Mouse (Mus musculus): Measurements from ENCODE around the gene Srrm3.

Gene Srrm3

GRCm38 (mm10) chr5:135873753-135874152, 67.1 kb downstream of the Srrm3 start:
- no peak for DNase-seq

DNA sequence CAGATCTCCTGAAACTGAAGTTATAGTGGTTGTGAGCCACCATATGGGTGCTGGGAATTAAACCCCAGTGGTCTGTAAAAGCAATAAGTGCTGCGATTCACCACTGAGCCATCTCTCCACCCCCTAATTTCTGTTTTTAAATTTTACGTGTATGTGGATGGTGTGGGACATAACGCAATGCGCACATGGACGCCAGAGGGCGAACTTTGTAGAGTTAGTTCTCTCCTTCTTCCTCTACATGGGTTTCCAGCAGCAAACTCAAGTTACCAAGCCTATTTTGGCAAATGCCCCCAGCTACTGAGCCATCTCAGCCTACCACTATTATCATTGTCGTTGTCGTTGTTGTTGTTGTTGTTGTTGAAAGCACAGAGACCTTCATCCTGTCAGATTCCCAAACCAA, 70.5 kb downstream of the Srrm3 start:
- DNase-seq: no peak

DNA sequence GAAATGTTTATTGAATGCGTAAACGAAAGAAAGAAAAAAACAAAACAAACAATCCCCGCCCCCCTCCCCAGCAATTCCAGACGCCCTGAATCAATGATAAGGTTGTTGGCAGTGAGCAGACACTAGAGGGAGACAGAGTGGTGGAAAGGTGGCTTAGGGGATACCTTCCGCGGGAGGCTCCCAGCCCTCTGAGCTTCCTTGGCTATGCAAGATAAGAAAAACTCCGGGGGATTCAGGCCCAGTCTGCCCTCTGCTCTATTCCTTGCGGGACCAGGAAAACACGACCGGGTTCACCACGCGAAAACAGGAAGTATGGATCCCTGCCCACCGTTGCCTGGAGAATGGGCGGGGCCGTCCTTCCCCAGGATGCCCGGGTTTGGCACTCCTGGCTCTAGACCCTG, 71.1 kb downstream of the Srrm3 start:
- peak; percentile 61 for DNase-seq

DNA sequence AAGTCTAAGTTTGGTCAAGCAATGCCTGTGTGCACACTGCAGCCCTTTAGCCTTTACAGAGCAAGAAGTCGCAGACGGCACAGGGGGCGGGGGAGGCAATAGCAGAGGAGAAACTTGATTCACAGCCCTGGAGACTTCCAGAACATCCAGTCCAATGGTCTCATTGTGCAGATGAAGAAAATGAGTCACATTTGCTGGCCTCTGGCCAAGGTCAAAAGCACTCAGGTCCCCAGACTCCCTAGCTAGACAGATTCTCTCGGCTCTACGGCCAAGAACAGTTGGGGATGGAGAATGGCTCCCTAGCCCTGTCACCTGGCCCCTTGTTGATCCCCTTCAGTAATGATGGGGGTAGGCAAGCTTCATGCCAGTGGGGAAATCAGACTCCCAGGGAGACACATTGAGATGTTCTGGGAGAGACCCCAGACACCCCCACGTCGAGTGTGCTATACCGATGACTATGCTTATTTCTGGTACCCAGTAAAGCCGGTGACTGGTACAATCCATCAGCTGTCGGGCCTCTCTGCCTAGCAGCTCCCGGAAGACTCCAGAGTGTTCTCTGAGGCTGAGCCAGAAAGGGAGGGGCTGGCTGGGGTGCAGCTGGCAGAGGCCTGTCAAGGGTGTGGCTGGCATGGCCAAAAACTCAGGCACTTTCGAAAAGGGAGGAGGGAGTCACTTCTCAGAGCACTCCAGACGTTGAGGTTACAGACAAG, 72.9 kb downstream of the Srrm3 start:
- no peak for DNase-seq

GRCm38 (mm10) chr5:135884641-135885040, 78.0 kb downstream of the Srrm3 start:
- no peak for DNase-seq

DNA sequence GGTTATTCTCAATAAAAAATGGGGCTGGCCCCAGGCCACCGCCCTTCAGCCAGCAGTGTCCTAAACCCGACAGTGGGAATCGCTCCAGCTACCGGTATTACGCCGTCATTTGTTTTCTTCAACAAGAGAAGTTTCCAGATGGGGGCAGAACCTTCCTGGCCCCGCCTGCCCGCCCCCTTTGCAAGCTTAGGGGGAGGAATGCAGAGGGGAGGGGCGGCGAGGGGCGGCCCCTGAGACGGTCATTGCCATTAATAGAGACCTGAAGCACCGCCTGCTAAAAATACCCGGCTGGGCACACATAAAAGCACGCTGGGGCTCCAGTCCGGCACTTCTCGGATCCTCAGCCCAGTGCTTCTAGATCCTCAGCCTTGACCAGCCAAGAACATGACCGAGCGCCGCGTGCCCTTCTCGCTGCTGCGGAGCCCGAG, 81.0 kb downstream of the Srrm3 start, which contains the start of gene Hspb1:
TSS of gene Hspb1 (plus strand) at position 245 of the 428 bp plus-strand sequence.
- DNase-seq: no peak

DNA sequence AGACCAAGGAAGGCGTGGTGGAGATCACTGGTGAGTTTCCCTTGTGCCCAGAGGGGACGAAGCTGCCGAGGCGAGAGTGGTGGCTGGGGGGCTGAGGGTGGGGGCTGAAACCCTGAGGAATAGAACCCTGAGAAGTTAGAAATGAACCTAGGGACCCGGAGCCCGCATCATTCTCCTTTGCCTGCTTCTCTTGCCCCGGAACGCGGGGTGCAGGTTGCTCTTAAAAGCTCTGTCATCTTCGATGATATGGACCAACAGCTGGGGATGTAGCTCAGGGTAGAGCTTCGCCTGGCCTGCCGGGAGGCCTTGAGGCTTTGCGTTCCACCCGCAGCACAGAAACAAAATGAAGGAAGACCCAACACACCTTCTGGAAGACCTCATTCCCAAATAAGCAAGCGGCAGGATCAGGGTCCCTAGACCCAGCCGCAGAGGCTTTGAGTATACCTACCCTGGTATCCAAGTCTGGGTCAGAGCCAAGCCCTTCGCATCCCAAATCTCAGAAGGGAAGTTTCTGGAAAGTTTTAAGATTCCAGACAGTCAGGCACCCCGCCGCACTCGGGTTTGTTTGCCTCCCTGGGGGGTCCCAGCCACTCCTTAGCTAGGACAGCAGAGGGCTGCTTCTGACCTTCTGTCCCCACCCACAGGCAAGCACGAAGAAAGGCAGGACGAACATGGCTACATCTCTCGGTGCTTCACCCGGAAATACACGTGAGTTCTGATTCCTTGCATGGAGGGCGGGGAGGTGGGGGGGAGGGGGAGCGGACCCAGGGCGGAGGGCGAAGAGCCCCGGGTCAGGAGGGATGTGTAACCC, 81.9 kb downstream of the Srrm3 start:
- no peak for DNase-seq

GRCm38 (mm10) chr5:135890323-135890722, 83.6 kb downstream of the Srrm3 start:
- no peak for DNase-seq

DNA sequence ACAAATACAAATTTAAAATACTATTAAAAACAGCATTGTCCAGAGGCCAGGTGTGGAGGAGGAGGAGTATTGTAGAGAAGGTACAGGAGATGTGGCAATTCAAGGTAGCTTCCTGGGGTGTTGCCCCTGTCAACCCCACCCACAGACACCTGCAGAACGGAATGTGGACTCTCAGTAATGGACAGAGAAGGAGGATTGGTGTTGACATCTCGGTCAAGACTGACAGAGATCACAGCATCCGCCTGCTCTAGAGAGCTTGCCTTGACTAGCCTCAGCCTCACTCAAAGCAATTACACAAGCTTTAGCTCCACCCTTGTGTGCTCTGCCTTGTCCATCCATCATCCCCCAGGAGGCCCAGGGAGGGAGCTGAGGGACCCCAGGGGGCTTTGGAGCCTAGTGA, 84.2 kb downstream of the Srrm3 start:
- DNase-seq: no peak

GRCm38 (mm10) chr5:135892589-135893351, 86.1 kb downstream of the Srrm3 start:
- DNase-seq: no peak

DNA sequence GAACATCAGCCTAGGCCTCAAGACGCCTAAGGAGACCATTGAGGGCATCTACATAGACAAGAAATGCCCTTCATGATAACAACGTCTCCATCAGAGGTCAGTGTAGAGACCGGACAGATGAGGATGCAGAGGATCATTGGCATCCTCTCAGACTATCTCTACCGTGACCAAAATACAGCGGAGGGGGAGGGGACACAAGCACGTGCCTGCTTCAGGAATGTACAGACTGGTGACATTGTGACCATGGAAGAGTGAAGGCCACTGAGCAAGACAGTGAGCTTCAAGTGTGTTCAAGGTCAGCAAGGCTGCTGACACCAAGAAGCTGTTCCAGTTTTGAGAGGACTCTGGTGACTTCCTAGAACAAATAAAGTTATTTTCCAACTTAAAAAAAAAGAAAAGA, 88.3 kb downstream of the Srrm3 start:
- DNase-seq: no peak

DNA sequence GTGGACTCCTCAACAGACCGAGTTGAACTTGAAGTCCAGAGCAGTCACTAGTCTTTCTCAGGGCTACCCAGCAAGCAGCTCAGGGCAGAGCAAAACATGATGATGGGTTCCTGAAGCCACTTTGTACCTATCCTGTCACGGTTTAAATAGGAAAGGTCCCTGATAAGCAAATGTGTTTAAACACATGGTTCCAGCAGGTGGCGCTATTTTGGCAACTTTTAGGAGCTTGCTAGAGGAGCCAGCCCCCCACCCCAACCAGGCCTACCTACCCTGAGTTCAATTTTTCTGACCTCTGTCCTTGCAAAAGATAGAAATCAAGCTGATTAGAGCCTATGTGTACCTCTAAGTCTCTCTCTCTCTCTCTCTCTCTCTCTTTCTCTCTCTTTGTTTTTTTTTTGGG, 91.3 kb downstream of the Srrm3 start:
- DNase-seq: no peak

GRCm38 (mm10) chr5:135898995-135899394, 92.3 kb downstream of the Srrm3 start:
- no peak for DNase-seq

GRCm38 (mm10) chr5:135899833-135900232, 93.1 kb downstream of the Srrm3 start:
- DNase-seq: no peak

DNA sequence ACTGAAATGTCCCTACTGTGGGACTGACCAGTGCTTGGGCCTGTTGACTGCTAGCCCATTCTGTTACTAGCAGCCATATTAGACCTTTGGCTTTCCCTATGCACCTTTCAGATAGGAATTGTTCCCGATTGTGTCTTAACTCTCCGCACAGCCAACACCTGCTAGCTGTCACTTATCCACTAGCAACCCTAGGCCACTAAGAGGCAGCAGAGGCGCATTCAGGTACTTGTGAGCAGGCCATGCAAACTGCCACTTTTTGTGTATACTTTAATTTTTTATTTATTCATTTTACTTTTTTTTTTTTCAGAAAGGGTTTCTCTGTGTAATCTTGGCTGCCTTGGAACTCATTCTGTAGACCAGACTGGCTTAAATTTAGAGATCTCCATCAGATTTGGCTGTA, 94.0 kb downstream of the Srrm3 start:
- DNase-seq: no peak

DNA sequence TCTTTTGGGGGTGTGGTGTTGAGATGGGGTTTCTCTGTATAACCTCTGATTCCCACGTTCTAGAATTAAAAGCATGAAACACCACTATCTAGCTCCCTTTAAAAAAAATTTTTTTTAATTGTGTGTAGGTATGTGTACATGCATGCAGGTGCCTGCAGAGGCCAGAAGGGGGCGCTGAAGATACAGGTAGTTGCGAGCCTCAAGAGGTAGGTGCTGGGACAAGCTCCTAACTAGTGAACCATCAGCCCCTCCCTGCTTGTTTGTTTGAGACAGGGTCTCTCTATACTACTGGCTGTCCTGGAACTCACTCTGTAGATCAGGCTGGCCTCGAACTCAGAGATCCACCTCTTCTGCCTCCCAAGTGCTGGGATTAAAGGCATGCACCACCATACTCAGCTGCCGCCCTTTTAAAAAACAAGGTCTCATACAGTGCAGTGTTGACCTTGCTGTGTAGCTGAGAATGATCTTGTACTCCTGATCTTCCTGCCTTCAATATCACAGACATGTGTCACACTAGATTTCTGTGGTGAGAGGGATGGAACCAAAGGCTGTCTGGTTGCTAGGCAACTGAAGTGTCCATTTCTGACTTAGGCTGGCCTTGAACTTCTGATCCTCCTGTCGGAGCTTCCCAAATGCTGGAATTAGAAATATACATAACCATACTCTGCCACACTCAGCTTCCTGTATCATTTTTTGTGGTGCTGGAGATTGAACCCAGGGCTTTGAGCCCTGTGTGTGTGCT, 94.8 kb downstream of the Srrm3 start:
- DNase-seq: no peak

GRCm38 (mm10) chr5:135903058-135903457, 96.4 kb downstream of the Srrm3 start:
- no peak for DNase-seq

DNA sequence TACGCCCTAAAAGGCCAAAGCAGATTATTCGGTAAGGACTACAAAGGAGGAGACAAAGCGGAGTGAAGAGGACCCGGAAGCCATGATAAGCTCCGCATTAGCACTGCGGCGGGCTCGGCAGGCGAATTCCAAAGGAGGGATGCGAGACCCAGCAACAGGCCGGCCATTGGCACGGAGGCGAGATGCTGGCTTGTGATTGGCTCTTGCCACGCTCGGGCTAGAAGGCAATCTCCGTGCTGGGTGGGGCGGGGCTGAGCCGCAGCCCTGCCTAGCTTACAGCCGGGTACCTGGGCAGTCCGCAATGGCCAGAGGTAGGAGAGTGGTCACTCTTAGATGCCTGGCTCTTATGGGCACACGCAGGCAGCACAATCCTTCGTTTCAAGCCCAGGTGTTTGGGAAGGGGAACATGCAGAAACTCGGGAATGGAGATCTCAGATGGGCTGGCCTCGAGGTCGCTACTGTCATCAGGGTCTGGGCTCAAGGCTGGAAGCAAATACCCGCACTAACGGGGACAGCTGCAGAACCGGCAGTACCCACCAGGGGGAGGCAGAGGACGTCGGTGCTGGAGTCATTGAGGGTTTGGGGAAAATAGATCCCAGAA, 97.0 kb downstream of the Srrm3 start:
- DNase-seq: peak; percentile 98

DNA sequence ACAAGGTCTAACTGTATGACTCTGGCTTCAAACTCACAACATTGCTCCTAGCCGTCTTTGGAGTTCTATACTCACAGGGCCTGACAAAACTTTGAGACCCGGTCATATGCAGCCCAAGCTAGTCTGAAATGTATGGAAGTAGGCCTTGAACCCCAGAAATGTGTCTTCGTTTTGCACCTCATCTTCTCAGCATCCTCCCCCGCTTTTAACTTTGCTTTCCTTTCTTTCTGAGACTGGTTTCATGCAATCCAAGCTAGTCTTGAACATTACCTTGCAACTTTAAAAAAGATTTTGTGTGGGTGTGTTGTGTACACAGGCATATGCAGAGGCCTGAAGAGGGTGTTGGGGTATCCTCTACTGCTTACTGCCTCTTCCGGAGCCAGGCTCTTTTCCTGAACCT, 97.6 kb downstream of the Srrm3 start:
- DNase-seq: no peak

DNA sequence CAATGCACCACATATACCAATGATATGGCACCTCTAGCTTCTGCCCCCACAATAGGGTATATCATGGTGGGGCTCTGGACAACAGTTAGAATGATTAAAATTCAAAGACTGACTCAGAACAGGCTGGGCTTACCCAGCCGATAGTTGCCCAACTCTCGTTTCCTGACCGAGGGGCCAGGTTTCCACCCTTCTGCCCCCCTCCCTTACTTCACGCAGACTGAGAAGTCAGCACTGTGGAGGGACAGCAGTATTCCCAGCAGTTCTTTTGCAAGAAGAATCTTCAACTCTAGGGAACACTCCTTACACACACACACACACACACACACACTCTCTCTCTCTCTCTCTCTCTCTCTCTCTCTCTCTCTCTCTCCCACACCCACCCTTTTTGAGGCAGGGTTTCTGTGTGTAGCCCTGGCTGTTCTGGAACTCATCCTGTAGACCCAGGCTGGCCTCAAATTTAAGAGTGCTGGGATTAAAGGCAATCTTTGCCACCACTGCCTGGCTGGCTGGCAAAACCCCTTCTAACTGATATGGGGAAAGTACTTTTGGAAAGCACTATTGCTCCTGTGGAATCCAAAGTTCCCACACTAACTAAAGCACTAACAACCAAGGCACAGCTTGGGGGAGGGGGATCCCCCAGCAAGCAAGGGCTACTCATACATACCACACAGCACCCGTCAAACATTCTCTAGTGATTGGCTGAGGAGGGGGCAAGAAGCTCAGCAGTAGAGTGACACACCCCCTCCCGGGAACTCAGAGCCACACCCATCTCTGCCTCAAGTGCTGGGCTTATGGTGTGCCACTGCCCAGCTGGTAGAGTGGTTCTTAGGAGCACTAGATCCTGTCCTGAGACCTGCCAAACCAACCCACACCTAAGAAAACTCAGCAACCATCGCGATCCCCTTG, 98.9 kb downstream of the Srrm3 start:
- no peak for DNase-seq

DNA sequence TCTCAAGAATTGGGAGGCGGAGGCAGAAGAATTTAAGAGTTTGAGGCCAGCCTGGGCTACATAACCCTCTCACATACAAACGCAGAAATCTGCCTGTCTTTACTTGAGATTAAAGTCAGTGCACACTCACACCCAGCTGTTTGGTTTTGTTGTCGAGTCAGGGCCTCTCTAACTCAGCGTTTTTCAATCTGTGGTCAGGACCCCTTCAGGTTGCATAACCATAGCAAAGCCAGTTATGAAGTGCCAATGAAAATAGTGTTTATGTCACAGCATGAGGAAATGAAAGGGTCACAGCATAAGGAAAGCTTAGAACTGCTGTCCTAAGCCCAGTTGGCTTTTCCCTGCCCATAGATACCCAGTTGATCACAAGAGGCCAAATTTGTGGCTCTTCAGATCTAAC, 100.2 kb downstream of the Srrm3 start:
- no peak for DNase-seq

Measured in cerebellum, adult 8-10 months (tissue).